Comparison of ENCODE assay signal across 17 mouse cellular contexts in the genomic region with DNA sequence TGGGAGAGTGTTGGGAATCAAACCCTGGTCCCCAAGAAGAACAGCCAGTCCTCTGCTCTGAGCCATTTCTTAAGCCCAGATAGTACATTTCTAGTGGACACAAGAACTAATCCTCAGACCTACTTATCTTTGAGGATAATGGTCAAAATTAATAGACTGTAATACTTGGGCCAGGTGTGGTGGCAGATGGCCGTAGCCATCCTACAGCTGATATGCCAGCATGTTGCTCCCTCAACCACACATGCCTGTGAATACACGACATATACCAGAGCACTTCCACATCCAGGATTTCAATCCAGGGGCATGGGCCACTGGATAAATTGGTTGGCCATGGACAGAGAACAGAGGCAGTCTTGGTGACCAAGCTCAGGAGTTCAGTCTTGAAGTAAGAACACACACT.
DNase-seq lines count a peak whose midpoint lies in the region; ATAC-seq lines count a peak whose summit lies in the region.
"Had no signal": no experiment of that assay in that cellular context is flagged by ENCODE, and none has a peak within 500 bp of the region (broad histone marks: within the 10 kb centered on the region; RNA-seq: fewer than 3 reads in every experiment).

No protein-coding gene starts in this region.

- ATAC-seq in cerebellum, adult (ENCODE audit: insufficient number of reproducible peaks, low FRiP score, low TSS enrichment), result no peak
- ATAC-seq: activated CD4-positive, CD25-positive, alpha-beta regulatory T cell, adult 4 months; CD4-positive, CD25-positive, alpha-beta regulatory T cell, adult 4 months; forebrain, embryonic 13.5 days; forebrain, embryonic 15.5 days; forebrain, postnatal 0 days; Patski had no signal

- peak; percentile 22 to 32 for DNase-seq in cerebellum, adult 18-20 months
- no peak for DNase-seq in cerebellum, adult 11-12 months
- DNase-seq in cerebellum, postnatal 10 days, result peak; percentile 40 to 55
- peak; percentile 19 to 33 for DNase-seq in cerebellum, postnatal 36 days
- DNase-seq in cerebellum, adult 8-10 months, result no peak
- DNase-seq in embryo, embryonic 10.5 days (ENCODE audit: low spot score), result no peak
- DNase-seq: adrenal gland, adult 8-10 months; adrenal gland, postnatal 14 days; adrenal gland, postnatal 36 days; B cell, adult 2 months; forebrain, postnatal 0 days had no signal

Comparison
In these comparisons a context has a peak if more than half of its experiments do, and no peak if none do; other contexts are left out.
1. DNase-seq: peak in cerebellum, adult 18-20 months (2 of 2), cerebellum, postnatal 10 days (2 of 2) and cerebellum, postnatal 36 days (2 of 2); none in cerebellum, adult 11-12 months (single experiment), cerebellum, adult 8-10 months (single experiment) and embryo, embryonic 10.5 days (single experiment).